Mouse (Mus musculus) testis, adult 2 months (tissue): ENCODE measurements at regions not wholly inside any gene's neighbourhood (a gene's known extent, or its start where the extent isn't known, plus 50 kb on each side); places are given as distances from the start of the nearest gene placed in this dataset.

Source experiments
- CTCF ChIP-seq: fragments of 200-500 bp; IDR thresholded peaks from 2 replicates; pipeline ENCODE4 v1.5.1; 2012; ENCODE audit warnings: low read depth, mild to moderate bottlenecking, inconsistent platforms, low read length, moderate library complexity; ENCODE audit not compliant: control insufficient read depth, insufficient read depth, insufficient replicate concordance
- POLR2A ChIP-seq: fragments of 200-500 bp; IDR thresholded peaks from 2 replicates; pipeline ENCODE4 v1.6.1; 2012; ENCODE audit warnings: low read depth, mild to moderate bottlenecking, inconsistent platforms, low read length, moderate library complexity; ENCODE audit not compliant: control insufficient read depth

DNA sequence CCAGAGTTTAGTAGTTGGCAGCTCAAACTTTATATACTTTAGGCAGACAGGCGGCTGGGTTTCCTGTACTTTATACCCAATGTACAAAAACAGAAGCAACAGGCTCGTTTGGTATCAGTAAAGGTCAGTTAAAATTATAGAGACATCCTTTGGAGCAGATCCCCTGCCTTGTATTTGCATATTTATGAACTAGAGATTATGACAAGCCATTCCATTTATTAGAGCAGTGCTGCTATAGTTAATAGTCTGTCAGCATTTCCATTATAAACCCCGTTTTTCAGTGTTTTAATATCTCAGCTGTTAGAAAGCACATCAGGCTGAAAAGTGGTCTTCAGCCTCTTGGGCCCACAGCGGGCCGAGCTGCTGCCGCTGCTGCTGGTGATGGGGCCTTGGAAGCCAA is 96.7 kb downstream of the Lmo4 start:
- TF ChIP-seq CTCF = no peak
- no peak for TF ChIP-seq POLR2A
